Mouse (Mus musculus): Measurements from ENCODE around the gene Zfp423.

DNA sequence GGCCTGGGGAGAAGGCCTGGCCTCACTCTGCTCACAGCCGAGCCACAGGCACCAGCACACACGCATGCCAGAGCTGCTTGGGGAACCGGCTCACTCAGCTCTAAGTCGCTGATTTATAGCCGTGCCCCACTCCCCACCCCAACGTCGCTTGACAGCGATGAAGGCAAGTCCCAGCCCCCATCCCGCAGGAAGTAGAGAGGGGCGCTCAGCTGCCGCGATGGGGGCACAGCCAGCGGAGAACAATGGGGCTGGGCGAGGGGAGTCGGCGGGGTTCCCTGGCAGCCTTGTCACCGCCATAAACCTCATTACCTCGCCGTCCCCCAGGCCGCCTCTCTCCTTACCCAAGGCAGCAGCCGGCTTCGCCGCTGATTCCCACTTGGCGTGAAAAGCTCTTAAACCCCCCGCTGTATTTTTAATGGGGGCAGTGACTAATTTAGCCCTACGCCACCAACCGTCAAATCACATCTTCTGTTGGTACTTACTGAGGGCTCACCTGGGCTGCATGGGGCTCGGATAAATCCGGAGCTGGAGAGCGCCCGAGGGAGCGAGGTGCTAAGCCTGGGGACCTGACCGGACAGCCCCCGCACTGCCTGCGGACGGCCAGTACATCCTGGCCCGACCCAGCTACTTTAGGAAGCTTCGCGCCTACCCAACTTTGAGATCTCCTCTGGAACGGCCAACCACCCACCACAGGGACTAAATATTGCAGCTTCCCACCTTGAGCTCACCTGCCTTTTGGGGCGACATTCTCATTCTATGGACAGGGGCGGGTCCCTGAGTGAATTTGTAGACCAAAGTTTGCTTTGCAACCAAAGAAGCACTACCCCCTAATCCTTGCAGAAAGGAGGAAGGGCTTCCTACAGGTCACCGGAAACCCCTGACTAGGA is 299.1 kb downstream of the Zfp423 start:
- TF ChIP-seq CTCF (IDR thresholded peaks at IDR 0.05; ENCODE audit: borderline replicate concordance, control insufficient read depth, extremely low read depth, insufficient read depth, low read length, poor library complexity) (no peak), POLR2A (IDR thresholded peaks at IDR 0.05; ENCODE audit: control insufficient read depth, extremely low read depth, insufficient read depth, low read length, poor library complexity) (no peak)
